Mouse (Mus musculus): ENCODE data around the gene Serpina11. TPM values are rescaled to one million over a fixed set of nuclear protein-coding genes. Genes with fewer than 3 reads are reported as not detected.

Gene Serpina11
- polyA plus RNA-seq (2021; fragmentation: Nextera tagmentation) = not detected in 2 replicates
- long read RNA-seq, experiment 1 = 0 reads
- long read RNA-seq, experiment 2 = 0 reads

GRCm38 (mm10) chr12:103989857-103990256 is at the start of gene Serpina11:
TSS of gene Serpina11 (minus strand) at chr12:103989957.

GRCm38 (mm10) chr12:104013620-104014019 is 23.9 kb upstream of the Serpina11 start, which contains the start of gene Serpina9:
TSS of gene Serpina9 (minus strand) at chr12:104013755.

GRCm38 (mm10) chr12:103958798-103959197 is 31.0 kb downstream of the Serpina11 start, which contains the start of gene Serpina1e:
TSS of gene Serpina1e (minus strand) at chr12:103958975.

Other genes starting within 250 kb of the Serpina11 start
- not detected in 2 replicates for gene Serpina1d, start 216.4 kb downstream of the Serpina11 start, polyA plus RNA-seq (2021; fragmentation: Nextera tagmentation)
- not detected in 2 replicates for gene Serpina1b, start 159.6 kb downstream of the Serpina11 start, polyA plus RNA-seq (2021; fragmentation: Nextera tagmentation)
- gene Serpina1a, start 126.4 kb downstream of the Serpina11 start, polyA plus RNA-seq (2021; fragmentation: Nextera tagmentation) = not detected in 2 replicates
- not detected in 2 replicates for gene Serpina1c, start 85.1 kb downstream of the Serpina11 start, polyA plus RNA-seq (2021; fragmentation: Nextera tagmentation)
- gene Serpina1e, start 31.0 kb downstream of the Serpina11 start, polyA plus RNA-seq (2021; fragmentation: Nextera tagmentation) = not detected in 2 replicates
- 0.04 and 0.73 TPM in 2 replicates for gene Serpina9, start 23.8 kb upstream of the Serpina11 start, polyA plus RNA-seq (2021; fragmentation: Nextera tagmentation)
- gene Serpina12, start 54.5 kb upstream of the Serpina11 start, polyA plus RNA-seq (2021; fragmentation: Nextera tagmentation) = 0.05 and 0.06 TPM in 2 replicates
- gene Serpina5, start 111.2 kb upstream of the Serpina11 start, polyA plus RNA-seq (2021; fragmentation: Nextera tagmentation) = not detected in 2 replicates
- gene Serpina3a, start 122.8 kb upstream of the Serpina11 start, polyA plus RNA-seq (2021; fragmentation: Nextera tagmentation) = not detected in 2 replicates
- not detected in 2 replicates for gene Serpina3b, start 138.0 kb upstream of the Serpina11 start, polyA plus RNA-seq (2021; fragmentation: Nextera tagmentation)
- 0.16 and 0.20 TPM in 2 replicates for gene Serpina3c, start 163.9 kb upstream of the Serpina11 start, polyA plus RNA-seq (2021; fragmentation: Nextera tagmentation)
- gene Serpina3f, start 224.6 kb upstream of the Serpina11 start, polyA plus RNA-seq (2021; fragmentation: Nextera tagmentation) = not detected in 2 replicates
- 1.2 and 1.6 TPM in 2 replicates for gene Serpina3g, start 246.3 kb upstream of the Serpina11 start, polyA plus RNA-seq (2021; fragmentation: Nextera tagmentation)